Mouse (Mus musculus): ENCODE data around the gene Phf3. TPM values are rescaled to one million over a fixed set of nuclear protein-coding genes. Genes with fewer than 3 reads are reported as not detected.
A peak's percentile ranks its signal among the peaks of the same experiment; 100 is the strongest.
"Not testable (repeated sequence)": the region's sequence is repeated elsewhere in the genome, so short reads cannot be mapped to it uniquely, and the experiment has no call there.

Gene Phf3
- 10 to 100 TPM; 73.4 to 92.2 (median 78.2) TPM for total RNA-seq (2022)

GRCm38 (mm10) chr1:30873541-30874260 is at the start of gene Phf3:
Phf3 (minus strand) TSS chr1:30873921.
- DNase-seq, result peak; percentile 82

- DNase-seq, result no peak
Measured at GRCm38 (mm10) chr1:30922237-30922636, 48.5 kb upstream of the Phf3 start.

- DNase-seq, result no peak
Measured at GRCm38 (mm10) chr1:30921252-30921651, 47.5 kb upstream of the Phf3 start.

- no peak for DNase-seq
Measured at GRCm38 (mm10) chr1:30920620-30921177, 47.0 kb upstream of the Phf3 start.

GRCm38 (mm10) chr1:30910172-30910571 is 36.5 kb upstream of the Phf3 start:
- no peak for DNase-seq

- DNase-seq, result no peak
Measured at GRCm38 (mm10) chr1:30908797-30909196, 35.1 kb upstream of the Phf3 start.

- no peak for DNase-seq
Measured at GRCm38 (mm10) chr1:30903480-30904218, 29.9 kb upstream of the Phf3 start.

GRCm38 (mm10) chr1:30898691-30899090 is 25.0 kb upstream of the Phf3 start:
- DNase-seq, result no peak

GRCm38 (mm10) chr1:30895366-30895765 is 21.6 kb upstream of the Phf3 start:
- not testable (repeated sequence) for DNase-seq

- DNase-seq, result not testable (repeated sequence)
Measured at GRCm38 (mm10) chr1:30883806-30884205, 10.1 kb upstream of the Phf3 start.

GRCm38 (mm10) chr1:30875746-30876145 is 2.0 kb upstream of the Phf3 start:
- no peak for DNase-seq

GRCm38 (mm10) chr1:30874261-30875131 is 775 bp upstream of the Phf3 start:
- no peak for DNase-seq

GRCm38 (mm10) chr1:30872836-30873540 is 733 bp downstream of the Phf3 start:
- DNase-seq, result peak; percentile 16

GRCm38 (mm10) chr1:30867786-30868185 is 5.9 kb downstream of the Phf3 start:
- no peak for DNase-seq

GRCm38 (mm10) chr1:30852518-30852917 is 21.2 kb downstream of the Phf3 start:
- no peak for DNase-seq

GRCm38 (mm10) chr1:30851920-30852319 is 21.8 kb downstream of the Phf3 start:
- DNase-seq, result no peak

GRCm38 (mm10) chr1:30850906-30851305 is 22.8 kb downstream of the Phf3 start:
- no peak for DNase-seq

GRCm38 (mm10) chr1:30849955-30850354 is 23.8 kb downstream of the Phf3 start:
- no peak for DNase-seq

- no peak for DNase-seq
Measured at GRCm38 (mm10) chr1:30847706-30848105, 26.0 kb downstream of the Phf3 start.

GRCm38 (mm10) chr1:30839662-30840061 is 34.1 kb downstream of the Phf3 start:
- DNase-seq, result no peak

- no peak for DNase-seq
Measured at GRCm38 (mm10) chr1:30835512-30835911, 38.2 kb downstream of the Phf3 start.

- DNase-seq, result no peak
Measured at GRCm38 (mm10) chr1:30832778-30833177, 40.9 kb downstream of the Phf3 start.
